Mouse (Mus musculus) adrenal gland, adult (tissue): Measurements from ENCODE around the gene C2cd6.

ENCODE experiments used
- DNase-seq, 2 experiments: peaks; one replicate each; pipeline ENCODE4 v3.0.0; 2022 to 2023; ENCODE audit warnings: low spot score in 1 of 2; ENCODE audit not compliant: inconsistent age in 2 of 2

C2cd6 gene

GRCm38 (mm10) chr1:59094705-59095104 is at the start of gene C2cd6:
TSS of gene C2cd6 (minus strand) at chr1:59094900.
- no peak for DNase-seq

DNA sequence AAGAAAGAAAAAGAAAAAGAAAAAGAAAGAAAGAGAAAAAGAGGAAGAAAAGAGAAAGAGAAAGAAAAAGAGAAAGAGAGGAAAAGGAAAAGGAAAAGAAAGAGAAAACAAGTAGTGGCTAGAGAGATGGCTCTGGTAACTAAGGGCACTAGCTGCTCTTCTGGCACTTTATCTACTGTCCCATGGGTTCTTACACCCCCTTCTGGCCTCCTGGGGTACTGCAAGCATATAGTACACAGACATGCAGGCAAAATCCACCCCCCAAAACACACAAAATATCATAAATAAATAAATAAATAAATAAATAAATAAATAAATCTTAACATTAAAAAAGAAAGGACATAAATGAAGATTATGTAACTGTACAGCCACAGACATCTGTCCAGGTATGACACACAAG is 48.1 kb upstream of the C2cd6 start:
- peak; percentile 56 to 89 for DNase-seq

- DNase-seq = no peak
These were observed 39.7 kb upstream of the C2cd6 start for GRCm38 (mm10) chr1:59134419-59134818.

DNA sequence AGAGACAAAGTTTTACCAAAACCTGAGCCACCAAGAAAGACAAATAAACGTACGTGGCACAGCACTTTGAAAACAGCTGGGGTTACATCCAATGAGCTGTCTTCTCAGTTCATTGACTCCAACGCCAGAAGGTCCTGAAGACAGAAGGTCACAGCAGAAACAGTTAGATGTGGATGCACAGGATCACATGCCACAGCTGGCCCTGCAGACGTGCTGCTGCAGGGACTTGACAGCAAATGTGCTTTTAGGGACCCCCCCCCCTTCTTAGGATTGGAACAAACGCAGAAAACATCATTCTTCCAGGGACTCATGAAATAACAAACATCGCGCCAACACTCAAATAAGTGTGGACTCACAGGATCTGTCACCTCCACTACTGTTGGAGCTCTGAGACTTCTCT is 34.2 kb upstream of the C2cd6 start:
- DNase-seq = no peak

- no peak for DNase-seq
These were observed 30.9 kb upstream of the C2cd6 start for GRCm38 (mm10) chr1:59125558-59125957.

DNA sequence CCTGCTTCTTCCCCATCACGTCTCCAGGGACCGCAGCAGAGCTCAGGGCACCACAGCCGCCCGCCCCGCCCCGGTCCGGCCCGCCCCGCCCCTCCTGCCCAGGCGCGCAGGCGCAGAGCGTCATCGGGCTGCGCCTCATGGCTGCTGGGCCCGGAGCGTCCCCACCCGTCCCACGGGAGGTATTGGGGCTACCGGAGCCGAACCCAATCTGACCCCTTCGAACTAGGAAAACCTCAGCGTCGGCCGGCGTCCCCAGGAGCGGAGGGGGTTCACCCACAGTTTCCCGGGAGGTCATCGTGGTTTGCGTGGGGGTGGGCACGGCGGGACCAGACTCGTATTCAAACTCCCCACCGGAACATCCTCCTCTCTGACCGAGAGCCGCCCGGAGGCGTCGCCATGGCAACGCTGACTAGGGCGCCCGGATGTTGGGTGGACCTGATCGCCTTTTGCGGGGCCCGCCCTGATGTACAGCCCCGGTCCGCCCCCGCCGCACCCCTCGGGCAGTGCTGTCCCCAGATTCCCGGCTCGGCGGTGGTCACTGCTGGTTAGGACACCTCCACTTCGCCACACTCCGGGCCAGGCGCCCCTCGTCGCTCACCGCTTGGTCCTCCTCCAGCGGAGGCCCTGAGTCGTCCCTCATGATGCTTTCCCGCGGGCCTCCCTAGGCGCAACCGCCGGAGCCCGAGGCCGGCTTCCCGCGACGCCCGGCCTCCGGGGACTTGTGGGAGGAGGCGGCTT is 25.2 kb upstream of the C2cd6 start, which contains the start of gene Tmem237:
Gene Tmem237, minus strand, starts transcription at position 689 of the 738 bp plus-strand sequence.
- DNase-seq = peak; percentile 94 to 97

- DNase-seq = no peak
These were observed 15.8 kb upstream of the C2cd6 start for GRCm38 (mm10) chr1:59110524-59110923.

DNA sequence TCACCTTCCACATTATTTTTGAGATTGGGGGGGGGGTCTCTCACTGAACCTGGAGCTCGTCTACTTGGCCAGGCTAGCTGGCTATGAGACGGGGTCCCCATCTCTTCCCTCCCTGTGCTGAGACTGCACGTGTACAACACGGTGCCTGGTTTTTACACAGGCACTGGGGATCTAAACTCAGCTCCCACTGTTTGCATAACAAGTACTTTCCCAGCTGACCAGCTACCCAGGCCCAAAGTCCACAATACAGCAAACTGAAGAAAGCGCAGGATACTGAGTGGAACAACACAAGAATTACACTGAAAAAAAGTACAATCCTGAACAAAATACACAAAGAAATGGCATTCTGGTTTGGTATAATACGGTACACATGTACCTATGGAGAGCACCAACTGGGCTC is 7.4 kb upstream of the C2cd6 start:
- no peak for DNase-seq

DNA sequence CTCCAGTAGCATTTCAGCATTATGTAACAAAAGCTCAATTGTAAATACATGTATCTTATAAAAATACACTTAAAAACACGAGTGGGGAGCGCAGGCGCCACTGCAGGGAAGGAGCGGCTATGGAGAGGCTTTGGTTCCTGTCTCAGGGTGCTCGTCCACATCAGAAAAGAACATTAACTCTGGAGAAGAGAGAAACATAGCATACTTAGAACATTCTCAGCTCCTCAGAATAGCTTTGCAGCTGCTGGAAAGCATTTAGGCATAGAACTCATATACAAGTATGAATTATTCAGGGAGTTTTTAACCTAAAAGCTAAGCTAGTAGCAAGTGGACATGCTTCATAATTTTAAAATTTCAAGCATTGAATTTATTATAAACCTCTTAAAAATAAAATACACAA is 6.3 kb upstream of the C2cd6 start:
- DNase-seq = no peak

GRCm38 (mm10) chr1:59070867-59071266 is 23.8 kb downstream of the C2cd6 start:
- no peak for DNase-seq

DNA sequence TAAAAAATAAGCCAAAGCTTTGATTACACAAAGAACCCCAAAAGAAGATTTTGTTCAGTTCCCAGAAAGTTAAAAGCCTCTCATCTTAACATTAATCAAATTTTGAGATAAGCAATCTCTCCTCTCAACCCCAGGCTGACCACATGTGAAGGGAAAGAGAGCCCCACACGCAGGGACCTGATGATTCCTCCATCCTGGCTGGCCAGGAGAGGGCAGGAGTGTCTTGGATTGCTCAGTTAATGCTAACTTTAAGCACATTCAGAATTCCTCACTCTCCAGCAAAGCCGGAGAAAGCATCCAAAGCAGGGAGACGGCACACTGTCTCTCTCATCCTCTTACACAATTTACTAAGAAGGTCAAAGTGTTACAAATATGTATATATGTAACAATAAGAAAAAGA is 26.7 kb downstream of the C2cd6 start:
- DNase-seq = peak; percentile 48 to 71

- DNase-seq = no peak
These were observed 31.0 kb downstream of the C2cd6 start for GRCm38 (mm10) chr1:59063697-59064096.

DNA sequence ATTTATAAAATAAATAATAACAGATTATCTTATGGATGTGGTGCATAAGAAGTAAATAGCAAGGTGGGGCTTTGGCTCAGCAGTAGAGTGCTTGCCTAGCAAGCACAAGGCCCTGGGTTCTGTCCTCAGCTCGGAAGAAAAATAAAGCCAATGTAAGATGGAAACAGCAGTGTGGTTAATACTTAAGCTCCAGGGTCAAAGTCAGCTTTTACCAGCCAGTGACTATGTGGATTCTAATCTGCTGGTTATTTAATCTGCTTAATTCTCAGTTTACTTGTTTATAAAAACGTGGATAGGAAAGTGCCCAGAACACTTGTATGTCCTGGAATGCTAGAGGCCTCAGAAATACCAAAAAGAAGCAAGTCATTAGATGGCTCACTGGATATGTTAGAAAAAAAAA is 37.7 kb downstream of the C2cd6 start:
- DNase-seq = no peak

DNA sequence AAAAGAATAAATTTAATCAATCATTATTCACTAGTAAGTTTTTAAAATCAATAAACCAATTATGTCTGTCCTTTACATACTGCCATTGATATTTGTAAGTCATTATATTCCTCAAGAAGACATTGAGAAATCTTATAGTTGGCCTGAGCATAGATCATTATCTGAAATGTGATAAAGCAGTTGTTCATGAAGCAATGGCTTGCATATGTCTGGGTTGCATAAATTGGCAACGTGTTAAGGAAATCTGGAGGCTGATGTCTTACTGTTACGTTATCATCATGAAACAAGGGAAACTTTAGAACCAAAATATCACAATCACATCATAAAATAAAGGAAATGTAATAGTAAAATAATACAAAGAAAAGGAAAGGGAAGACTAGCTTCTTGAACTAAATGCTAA is 43.4 kb downstream of the C2cd6 start:
- no peak for DNase-seq

DNA sequence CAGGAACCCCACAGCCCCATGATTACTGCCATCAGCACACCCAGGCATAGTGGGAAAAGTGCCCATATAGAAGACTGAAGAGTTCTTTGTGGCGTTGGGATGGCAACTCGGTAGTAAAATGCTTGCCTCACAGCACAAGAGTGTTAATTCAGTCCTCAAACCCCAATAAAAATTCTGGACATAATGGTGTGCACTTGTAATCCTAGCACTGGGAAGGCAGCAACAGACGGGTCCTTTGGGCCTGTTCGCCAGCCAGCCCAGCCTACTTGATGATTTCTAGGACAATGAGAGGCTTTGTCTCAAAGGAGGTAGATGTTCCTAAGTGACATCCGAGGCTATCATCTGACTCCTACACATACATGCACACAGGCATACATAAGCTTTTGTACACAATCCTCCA is 57.0 kb downstream of the C2cd6 start:
- no peak for DNase-seq

DNA sequence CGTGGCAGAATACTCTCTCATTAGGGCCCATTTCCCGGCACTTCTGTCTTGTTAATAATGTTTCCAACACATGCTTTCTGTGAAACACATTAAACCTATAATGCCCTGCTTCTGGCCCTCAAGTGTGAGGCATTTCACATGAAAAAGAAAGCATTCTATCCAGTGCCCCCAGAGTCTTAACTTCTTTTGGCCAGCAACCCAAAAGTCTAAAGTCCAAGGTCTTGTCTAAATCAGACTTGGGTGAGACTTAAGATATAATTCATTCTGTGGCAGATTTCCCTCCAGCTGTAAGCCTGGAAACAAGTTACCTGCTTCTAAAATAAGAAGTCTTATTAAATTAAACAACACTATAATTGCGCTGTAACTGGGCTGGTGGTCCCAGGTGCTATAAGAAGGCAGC is 73.1 kb downstream of the C2cd6 start:
- DNase-seq = peak in 1 of 2 experiments; percentile 48

DNA sequence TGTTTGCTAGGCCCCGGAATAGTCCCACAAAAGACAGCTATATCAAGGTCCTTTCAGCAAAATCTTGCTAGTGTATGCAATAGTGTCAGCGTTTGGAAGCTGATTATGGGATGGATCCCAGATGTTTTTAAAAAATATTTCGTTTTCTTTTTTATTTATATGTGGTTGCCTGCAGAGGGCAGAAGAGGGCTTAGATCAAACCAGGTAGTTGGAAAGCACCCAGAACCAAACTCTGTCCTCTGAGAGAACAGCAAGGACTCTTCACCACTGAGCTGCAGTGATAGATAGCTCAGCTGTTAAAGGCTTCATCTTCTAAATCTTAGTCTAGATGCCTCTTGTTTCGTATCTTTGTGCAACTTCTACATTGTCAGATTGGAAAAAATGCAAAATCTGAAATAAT is 85.5 kb downstream of the C2cd6 start:
- DNase-seq = peak; percentile 26 to 73
